Mouse (Mus musculus) heart, adult 2 months (tissue): Measurements from ENCODE around the gene Gucd1. TPM values are rescaled to one million over a fixed set of nuclear protein-coding genes. Genes with fewer than 3 reads are reported as not detected.

Experiments used
- DNase-seq, 2 experiments: peaks; one replicate each; pipeline ENCODE4 v3.0.0; 2021
- H3K27ac ChIP-seq: fragments of 200-600 bp; 2 replicates; pipeline ENCODE4 v1.8.1; 2022
- H3K27me3 ChIP-seq: fragments of 200-500 bp; 2 replicates; pipeline ENCODE4 v1.6.1; 2012; ENCODE audit warnings: mild to moderate bottlenecking, low read length, inconsistent platforms, mixed read lengths; ENCODE audit not compliant: control insufficient read depth, insufficient read depth
- H3K36me3 ChIP-seq: fragments of 200-500 bp; 2 replicates; pipeline ENCODE4 v1.6.1; 2012; ENCODE audit warnings: low read length, inconsistent platforms; ENCODE audit not compliant: control insufficient read depth, insufficient read depth
- H3K4me1 ChIP-seq: fragments of 200-500 bp; 2 replicates; pipeline ENCODE4 v1.6.1; 2011; ENCODE audit warnings: low read length; ENCODE audit not compliant: control insufficient read depth, insufficient read depth
- H3K4me3 ChIP-seq: fragments of 200-600 bp; 2 replicates; pipeline ENCODE4 v1.8.1; 2022
- H3K79me2 ChIP-seq: fragments of 200-500 bp; replicated peaks from 2 replicates; pipeline ENCODE4 v1.6.1; 2012; ENCODE audit warnings: mild to moderate bottlenecking, inconsistent platforms, low read length, moderate library complexity, mixed read lengths; ENCODE audit not compliant: control insufficient read depth, insufficient read depth
- H3K9ac ChIP-seq: fragments of 200-500 bp; 2 replicates; pipeline ENCODE4 v1.6.1; 2012; ENCODE audit warnings: low read depth, mild to moderate bottlenecking, control low read depth, inconsistent platforms, low read length, mixed read lengths
- CTCF ChIP-seq: fragments of 200-600 bp; IDR thresholded peaks from 2 replicates; pipeline ENCODE4 v1.8.1; 2022; ENCODE audit warnings: antibody characterized with exemption, mild to moderate bottlenecking, moderate library complexity
- EP300 ChIP-seq: fragments of 200-500 bp; IDR thresholded peaks from 2 replicates; pipeline ENCODE4 v1.6.1; 2011; ENCODE audit warnings: low read depth, low read length, control low read depth; ENCODE audit not compliant: insufficient read depth
- POLR2A ChIP-seq: fragments of 200-500 bp; IDR thresholded peaks from 2 replicates; pipeline ENCODE4 v1.6.1; 2011; ENCODE audit warnings: mild to moderate bottlenecking, low read depth, low read length, control low read depth; ENCODE audit not compliant: insufficient read depth
- WGBS: fragments of 180-500 bp; shearing (Covaris S2); methylation state at CpG from one replicate; pipeline ENCODE4 v1.1.7; 2018; 5-methylcytosine and 5-hydroxymethylcytosine counted together
- intact Hi-C: fragments of 180-260 bp; cut with DNase I; formaldehyde crosslinking; loops from one replicate; pipeline ENCODE4 v1.15.1; 2025
- polyA plus RNA-seq: library from polyadenylated mRNA; depleted of rRNA; stranded (reverse); fragments of >200 nt; gene quantifications from 2 replicates; pipeline ENCODE4 v1.2.3, GENCODE M21; 2012; rRNA removed
- total RNA-seq, 2 experiments: library from RNA; stranded (reverse); gene quantifications; 2 replicates each; pipeline ENCODE4 v1.2.3; 2021

The Gucd1 gene
- total and polyA plus RNA-seq, 3 experiments, result 33.2 to 44.7 (median 37.7) TPM

DNA sequence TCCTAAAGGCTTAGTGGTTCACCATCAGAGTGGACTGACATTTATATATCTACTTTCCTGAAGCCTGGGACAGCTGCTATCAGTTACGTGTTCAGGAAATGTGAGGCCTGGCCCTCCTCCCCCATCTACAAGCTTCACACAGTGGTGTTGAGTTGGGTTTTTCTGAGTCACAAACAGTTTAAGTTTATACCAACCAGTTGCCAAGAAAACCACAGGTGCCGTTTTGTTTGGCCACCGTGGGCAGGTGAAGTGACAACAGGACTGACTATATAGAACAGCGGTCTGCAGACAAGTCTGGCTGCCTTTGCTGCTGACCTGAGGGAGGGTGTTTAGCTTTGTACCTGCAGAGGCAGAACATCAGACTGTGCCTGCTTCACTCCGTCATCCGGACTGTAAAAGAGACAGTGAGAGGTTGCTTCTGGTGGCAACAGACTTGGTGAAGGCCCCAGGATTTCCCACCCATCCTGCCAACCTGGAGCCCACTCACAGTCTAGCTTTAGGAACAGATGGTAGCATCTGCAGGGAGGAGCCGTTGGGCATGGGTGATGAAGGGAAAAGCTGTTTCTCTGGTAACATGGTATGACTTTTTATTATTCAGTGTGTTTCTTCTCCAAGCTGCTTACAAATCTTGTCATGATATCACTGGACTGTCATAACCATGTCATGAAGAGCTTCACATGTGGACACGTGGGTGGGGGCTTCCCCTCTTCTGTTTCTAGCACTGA is 214.3 kb downstream of the Gucd1 start:
- Histone ChIP-seq H3K27me3 (no peaks in the 10 kb centered on the region), H3K4me3 (no peak overlapping the region), H3K79me2 (no peaks in the 10 kb centered on the region), H3K27ac (peak overlapping the region; percentile 58), H3K36me3 (peaks cover 8% of the 10 kb centered on the region), H3K9ac (no peak overlapping the region), H3K4me1 (peaks cover 16% of the 10 kb centered on the region)
- 54% methylated on average over 8 of the region's 8 CpGs for WGBS
- TF ChIP-seq POLR2A (no peak), CTCF (no peak), EP300 (no peak)
- no peak for DNase-seq
- intact Hi-C loops, result no loop called here

DNA sequence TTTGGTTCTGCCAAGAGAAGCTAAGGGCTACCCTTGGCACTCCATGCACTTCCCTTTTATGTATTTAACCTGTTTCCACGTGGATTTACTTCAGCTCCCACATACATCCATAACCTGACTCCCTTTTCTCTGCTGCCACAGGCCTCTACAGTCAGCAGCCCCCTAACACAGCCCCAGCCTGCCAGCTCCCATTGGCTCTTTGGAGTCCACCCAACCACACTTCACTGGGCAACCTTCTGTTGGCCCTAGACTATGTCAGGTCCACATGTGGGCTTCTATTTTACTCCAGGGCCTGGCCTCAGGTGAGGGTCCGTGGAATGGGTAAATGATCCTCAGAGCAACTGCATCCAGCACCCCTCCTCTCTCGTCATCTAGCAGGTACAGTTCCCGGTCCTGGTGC is 215.2 kb downstream of the Gucd1 start:
- Histone ChIP-seq H3K4me3 (no peak overlapping the region), H3K36me3 (peaks cover 8% of the 10 kb centered on the region), H3K9ac (no peak overlapping the region), H3K27me3 (no peaks in the 10 kb centered on the region), H3K79me2 (no peaks in the 10 kb centered on the region), H3K4me1 (peaks cover 16% of the 10 kb centered on the region), H3K27ac (no peak overlapping the region)
- WGBS, result 86% methylated on average over 4 of the region's 4 CpGs
- no peak for DNase-seq
- intact Hi-C loops, result no loop called here
- TF ChIP-seq EP300 (no peak), CTCF (no peak), POLR2A (no peak)

DNA sequence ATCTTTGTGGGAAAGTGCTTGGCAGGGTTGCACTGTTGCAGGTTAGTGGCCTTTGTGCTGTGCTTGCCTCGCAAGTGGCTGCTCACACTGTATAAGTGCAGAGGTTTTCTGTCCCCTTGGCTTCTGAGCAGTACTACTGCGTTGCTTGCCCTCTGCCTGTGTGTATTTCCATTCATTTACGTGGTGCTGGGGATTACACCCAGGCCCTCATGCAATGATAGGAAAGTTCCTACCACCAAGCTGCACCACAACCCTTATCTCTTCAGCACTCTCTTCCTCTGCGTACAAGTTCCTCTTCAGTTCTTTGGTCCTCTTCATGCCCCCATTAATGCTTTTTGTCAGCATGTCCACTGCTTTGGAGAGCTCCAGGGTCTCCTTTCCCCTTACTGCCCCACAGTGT is 215.8 kb downstream of the Gucd1 start:
- Histone ChIP-seq H3K9ac (no peak overlapping the region), H3K79me2 (no peaks in the 10 kb centered on the region), H3K36me3 (peaks cover 8% of the 10 kb centered on the region), H3K4me1 (peaks cover 16% of the 10 kb centered on the region), H3K27me3 (no peaks in the 10 kb centered on the region), H3K27ac (no peak overlapping the region), H3K4me3 (no peak overlapping the region)
- intact Hi-C loops, result no loop called here
- TF ChIP-seq CTCF, result no peak
- no peak for TF ChIP-seq EP300
- TF ChIP-seq POLR2A, result no peak
- DNase-seq, result no peak
- 75% methylated on average over 4 of the region's 4 CpGs for WGBS

DNA sequence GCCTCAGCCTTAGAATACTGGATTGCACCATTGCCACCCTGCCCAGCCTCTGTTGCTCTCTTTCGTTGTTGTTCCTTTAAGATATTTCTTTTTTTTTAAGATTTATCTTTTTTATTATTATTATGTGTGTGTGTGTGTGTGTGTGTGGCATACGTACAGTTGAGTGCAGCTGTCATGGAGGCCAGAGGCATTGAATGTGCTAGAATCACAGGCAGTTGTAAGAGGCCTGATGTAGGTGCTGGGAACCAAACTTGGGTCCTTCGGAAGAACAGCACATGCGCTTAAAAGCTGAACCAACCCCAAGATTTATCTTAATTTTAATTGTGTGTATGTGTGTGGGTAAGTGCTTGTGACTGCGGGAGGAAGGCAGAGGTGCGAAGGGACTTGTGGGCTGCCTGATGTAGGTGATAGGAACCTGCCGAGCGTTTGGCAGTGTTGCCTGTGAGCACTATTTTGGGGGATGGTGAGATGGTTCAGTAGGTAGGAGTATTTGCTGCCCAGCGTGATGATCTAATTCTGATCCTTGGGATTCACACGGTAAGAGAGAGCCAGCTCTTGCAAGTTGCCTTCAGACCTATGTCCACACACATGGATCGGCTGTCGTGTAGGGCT is 216.5 kb downstream of the Gucd1 start:
- Histone ChIP-seq H3K4me1 (peaks cover 16% of the 10 kb centered on the region), H3K36me3 (peaks cover 8% of the 10 kb centered on the region), H3K9ac (no peak overlapping the region), H3K27me3 (no peaks in the 10 kb centered on the region), H3K79me2 (no peaks in the 10 kb centered on the region), H3K4me3 (no peak overlapping the region), H3K27ac (no peak overlapping the region)
- no peak for TF ChIP-seq POLR2A
- TF ChIP-seq EP300, result no peak
- no peak for TF ChIP-seq CTCF
- 94% methylated on average over 12 of the region's 12 CpGs for WGBS
- intact Hi-C loops, result no loop called here
- no peak for DNase-seq

Other genes starting within 250 kb of the Gucd1 start
- gene Adora2a, start 201.1 kb downstream of the Gucd1 start, total RNA-seq, result 1 to 10 TPM; 7.1 to 7.2 TPM
- gene Adora2a, start 201.1 kb downstream of the Gucd1 start, polyA plus RNA-seq, result 14.3 and 18.1 TPM in 2 replicates
- under 1 TPM; 0.70 to 0.89 TPM for gene Upb1, start 116.9 kb downstream of the Gucd1 start, total RNA-seq
- 0.35 and 0.70 TPM in 2 replicates for gene Upb1, start 116.9 kb downstream of the Gucd1 start, polyA plus RNA-seq
- gene Snrpd3, start 421 bp downstream of the Gucd1 start, total RNA-seq, result 10 to 100 TPM; 61.1 to 65.8 TPM
- 20.8 and 24.8 TPM in 2 replicates for gene Snrpd3, start 421 bp downstream of the Gucd1 start, polyA plus RNA-seq
- gene Lrrc75b, start 42.4 kb upstream of the Gucd1 start, total RNA-seq, result under 1 TPM; 0.66 to 0.84 TPM
- gene Lrrc75b, start 42.4 kb upstream of the Gucd1 start, polyA plus RNA-seq, result 1.00 and 1.3 TPM in 2 replicates
- gene Ggt1, start 43.6 kb upstream of the Gucd1 start, total RNA-seq, result under 1 TPM in 1 of 2 experiments, not detected in 1; 0.31 TPM
- 0.35 TPM in 1 of 2 replicates, not detected in the other for gene Ggt1, start 43.6 kb upstream of the Gucd1 start, polyA plus RNA-seq
- gene Ggt5, start 71.4 kb upstream of the Gucd1 start, total RNA-seq, result 1 to 10 TPM; 3.8 to 7.9 TPM
- gene Ggt5, start 71.4 kb upstream of the Gucd1 start, polyA plus RNA-seq, result 41.9 TPM in 2 replicates
- gene Susd2, start 126.0 kb upstream of the Gucd1 start, total RNA-seq, result 1 to 10 TPM; 1.3 to 1.8 TPM
- 4.3 TPM in 2 replicates for gene Susd2, start 126.0 kb upstream of the Gucd1 start, polyA plus RNA-seq
- gene Cabin1, start 246.4 kb upstream of the Gucd1 start, total RNA-seq, result 10 to 100 TPM; 13.6 to 19.9 TPM
- gene Cabin1, start 246.4 kb upstream of the Gucd1 start, polyA plus RNA-seq, result 17.9 and 21.1 TPM in 2 replicates